Mouse (Mus musculus) liver, adult 2 months (tissue): ENCODE data around the gene Car7.

Experiments
- CTCF ChIP-seq: fragments of 200-500 bp; IDR thresholded peaks from 2 replicates; pipeline ENCODE4 v1.5.1; 2011; ENCODE audit warnings: low read depth, low read length, control low read depth
- POLR2A ChIP-seq: fragments of 200-500 bp; IDR thresholded peaks from 2 replicates; pipeline ENCODE4 v1.6.1; 2011; ENCODE audit warnings: low read length, control low read depth; ENCODE audit not compliant: insufficient read depth; ENCODE audit errors: extremely low read depth

DNA sequence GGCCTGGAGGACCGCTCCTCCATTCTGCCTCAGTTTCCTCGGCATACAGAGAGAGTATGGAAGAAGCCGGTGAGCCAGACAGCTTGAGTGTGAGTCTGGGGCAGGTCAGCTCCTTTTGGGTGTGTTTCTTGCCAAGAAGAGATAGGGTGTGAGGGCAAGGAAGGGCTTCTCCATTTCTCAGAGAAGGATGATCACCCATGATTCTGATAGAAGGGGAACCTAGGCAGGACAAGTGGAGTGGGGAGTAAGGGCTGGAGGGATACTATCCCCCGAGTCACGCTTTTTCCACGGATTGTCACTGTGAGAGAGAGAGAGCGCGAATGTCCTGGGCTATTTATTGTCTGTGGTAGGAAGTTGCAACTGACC, 7.0 kb downstream of the Car7 start:
- TF ChIP-seq CTCF (no peak), POLR2A (no peak)
